Mouse (Mus musculus) testis, adult 2 months (tissue): ENCODE data around the gene Utp15.

ENCODE experiments used
- CTCF ChIP-seq: fragments of 200-500 bp; IDR thresholded peaks from 2 replicates; pipeline ENCODE4 v1.5.1; 2012; ENCODE audit warnings: low read depth, mild to moderate bottlenecking, inconsistent platforms, low read length, moderate library complexity; ENCODE audit not compliant: control insufficient read depth, insufficient read depth, insufficient replicate concordance
- POLR2A ChIP-seq: fragments of 200-500 bp; IDR thresholded peaks from 2 replicates; pipeline ENCODE4 v1.6.1; 2012; ENCODE audit warnings: low read depth, mild to moderate bottlenecking, inconsistent platforms, low read length, moderate library complexity; ENCODE audit not compliant: control insufficient read depth

DNA sequence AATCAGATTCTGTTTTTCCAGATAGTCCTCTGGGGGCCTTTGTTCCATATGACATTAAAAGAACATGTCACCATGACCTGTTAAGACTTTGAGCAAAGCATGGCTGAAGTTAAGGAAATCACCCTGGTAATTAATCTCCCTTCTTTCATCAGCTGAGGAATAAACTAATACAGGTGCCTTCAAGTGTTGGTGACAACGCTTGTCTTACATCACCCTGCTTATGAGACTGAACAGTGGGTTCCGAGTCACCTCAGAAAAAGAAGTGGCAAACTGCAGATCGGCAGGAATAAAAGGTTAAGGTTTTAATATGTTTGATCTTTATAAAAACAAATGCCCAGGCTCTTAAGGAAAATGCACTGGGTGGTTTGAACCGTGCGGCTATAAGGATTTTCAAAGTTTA lies 16.8 kb upstream of the Utp15 start, which contains the start of gene Gm21976:
- no peak for TF ChIP-seq CTCF
- no peak for TF ChIP-seq POLR2A
